Mouse (Mus musculus) gastrocnemius, postnatal 10 days (tissue): ENCODE results near the gene Rab19. TPM values are rescaled to one million over a fixed set of nuclear protein-coding genes. Genes with fewer than 3 reads are reported as not detected.
A peak's percentile ranks its signal among the peaks of the same experiment; 100 is the strongest.
"Not testable (repeated sequence)": the region's sequence is repeated elsewhere in the genome, so short reads cannot be mapped to it uniquely, and the experiment has no call there.

ENCODE experiments used
- DNase-seq: peaks from one replicate; pipeline ENCODE4 v3.0.0; 2021; ENCODE audit warnings: mixed read lengths
- long read RNA-seq, 2 experiments: library from polyadenylated mRNA; stranded (forward); transcript quantifications; one replicate each; pipeline ENCODE4 v2.0.0; 2021
- total RNA-seq, 2 experiments: library from RNA; stranded (reverse); gene quantifications; 2 replicates each; pipeline ENCODE4 v1.2.3; 2021

The Rab19 gene
- total RNA-seq, result under 1 TPM in 1 of 2 experiments, not detected in 1; 0.16 TPM
- long read RNA-seq, experiment 1, result 0 reads
- long read RNA-seq, experiment 2, result 0 reads

DNA sequence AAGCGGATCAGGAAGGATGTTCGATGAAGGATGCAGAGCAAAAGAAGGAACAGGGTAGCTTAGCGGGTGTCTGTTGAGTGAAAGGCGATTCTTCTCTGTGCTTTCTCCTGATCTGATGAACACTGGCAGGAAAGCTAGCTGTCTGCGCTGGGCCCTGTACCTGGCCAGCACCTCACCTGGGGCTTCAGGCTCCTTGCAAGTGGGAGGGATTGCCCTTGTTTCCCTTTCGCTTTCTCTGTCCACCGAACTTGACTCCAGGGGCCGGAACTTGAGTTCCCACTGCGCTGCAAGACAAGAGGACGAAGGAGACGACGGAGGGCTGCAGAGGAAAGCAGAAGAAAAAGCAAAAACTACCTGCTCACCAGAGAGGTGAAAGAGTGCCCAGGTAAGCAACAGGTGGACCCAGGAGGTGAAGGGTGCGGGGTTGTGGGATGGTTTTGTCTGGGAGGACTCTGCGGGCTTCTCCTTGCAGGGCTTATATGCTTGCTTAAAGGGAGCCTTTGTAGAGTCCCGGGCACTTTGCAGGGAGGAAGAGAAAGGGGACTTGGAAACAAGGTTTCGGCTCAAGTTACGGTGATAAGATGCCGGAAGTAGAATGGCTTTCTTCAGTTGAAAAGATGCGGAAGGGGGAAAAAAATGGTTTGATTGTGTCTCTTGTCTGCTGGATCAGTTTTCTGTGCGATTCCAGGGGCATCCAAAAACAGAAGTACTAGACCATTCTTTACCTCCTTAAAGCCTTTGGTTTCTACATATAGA is at the start of gene Rab19:
Gene Rab19 (plus strand): TSS at position 51 of the 756 bp plus-strand sequence.
- DNase-seq, result no peak

DNA sequence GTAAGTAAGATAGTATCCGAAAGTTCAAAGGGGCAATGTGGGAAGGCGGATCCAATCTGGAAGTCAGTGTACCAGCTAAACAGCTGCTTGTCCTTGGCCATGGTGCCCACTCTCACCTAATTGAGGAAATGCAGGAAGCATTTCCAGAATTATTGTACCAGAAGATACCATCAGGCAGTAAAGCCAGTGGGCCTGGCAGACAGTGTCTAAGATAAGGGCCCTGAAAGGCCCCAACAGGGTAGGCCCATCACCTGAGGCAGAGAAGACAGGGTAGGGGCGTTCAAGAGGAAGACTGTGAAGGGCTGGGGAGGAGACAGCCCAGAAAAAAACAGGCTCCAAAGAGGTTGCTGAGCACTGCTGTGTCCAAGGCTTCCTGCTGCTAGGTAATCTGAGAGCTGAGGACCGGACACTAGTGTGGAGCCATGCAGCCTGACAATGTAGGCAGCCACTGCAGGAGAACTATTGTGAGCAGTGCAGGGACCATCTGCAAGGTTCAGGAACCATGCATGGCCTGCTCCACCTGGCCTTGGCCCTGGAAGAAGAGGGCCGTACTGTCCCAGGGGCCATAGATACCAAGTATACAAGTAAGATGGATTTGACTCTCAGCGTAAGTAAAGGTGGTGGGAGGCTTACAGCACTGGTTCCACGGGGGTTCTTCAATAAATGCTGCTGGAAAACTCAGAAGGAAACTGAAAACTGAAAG is 48.8 kb upstream of the Rab19 start:
- DNase-seq, result no peak

DNA sequence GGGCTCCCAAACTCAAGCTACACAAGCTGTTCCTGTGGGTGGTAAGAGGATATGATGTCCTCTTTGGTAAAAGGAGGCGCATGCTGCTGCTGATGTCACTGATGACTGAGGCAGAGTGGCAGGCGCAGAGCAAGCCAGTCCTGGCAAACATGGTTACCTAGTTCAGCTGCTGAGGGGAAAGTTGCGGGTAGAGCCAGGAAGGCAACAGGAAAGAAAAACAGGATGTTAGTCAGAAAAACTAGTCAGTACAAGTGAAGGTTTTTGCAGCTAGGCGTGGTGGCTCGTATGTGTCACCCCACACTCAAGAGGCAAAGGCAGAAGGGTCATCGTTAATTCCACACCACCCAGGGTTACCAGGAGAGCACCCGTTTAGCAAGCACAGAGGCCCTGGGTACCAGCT is 46.8 kb upstream of the Rab19 start:
- no peak for DNase-seq

DNA sequence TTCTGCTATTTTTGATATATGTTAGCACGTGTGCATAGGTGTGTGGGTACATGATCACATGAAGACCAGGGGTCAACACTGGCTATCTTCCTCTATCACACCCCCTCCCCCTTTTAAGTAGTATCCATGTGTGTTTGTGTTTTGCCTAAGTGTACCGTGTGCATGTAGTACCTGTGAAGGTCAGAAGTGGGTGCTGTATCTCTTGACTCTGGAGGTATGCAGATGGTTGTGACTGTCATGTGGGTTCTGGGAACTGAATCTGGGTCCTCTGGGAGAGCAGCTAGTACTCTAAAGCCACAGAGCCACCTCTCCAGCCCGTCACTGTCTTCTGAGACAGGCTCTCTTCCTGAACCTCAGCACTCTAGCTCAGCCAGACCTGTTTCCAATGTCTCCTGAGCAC is 46.1 kb upstream of the Rab19 start:
- DNase-seq, result no peak

DNA sequence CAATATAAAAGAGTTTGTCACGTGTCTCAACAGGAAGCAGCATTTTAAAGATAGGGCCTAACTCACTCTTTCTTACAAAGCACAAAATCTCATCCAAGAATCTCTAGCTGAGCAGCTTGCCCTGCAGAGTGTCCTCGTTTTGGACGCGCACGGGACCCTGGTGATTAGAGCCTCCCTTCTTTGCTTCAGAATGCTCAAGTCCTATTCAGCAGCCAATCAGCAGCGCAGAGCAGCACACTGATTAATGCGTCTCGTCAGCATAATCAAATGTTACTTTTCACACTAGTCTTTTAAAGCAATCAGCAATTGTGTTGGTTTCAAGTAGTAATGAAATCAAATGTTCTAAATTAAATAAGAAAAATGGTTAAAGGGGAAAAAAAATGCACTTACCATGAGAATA is 42.6 kb upstream of the Rab19 start:
- DNase-seq, result no peak

DNA sequence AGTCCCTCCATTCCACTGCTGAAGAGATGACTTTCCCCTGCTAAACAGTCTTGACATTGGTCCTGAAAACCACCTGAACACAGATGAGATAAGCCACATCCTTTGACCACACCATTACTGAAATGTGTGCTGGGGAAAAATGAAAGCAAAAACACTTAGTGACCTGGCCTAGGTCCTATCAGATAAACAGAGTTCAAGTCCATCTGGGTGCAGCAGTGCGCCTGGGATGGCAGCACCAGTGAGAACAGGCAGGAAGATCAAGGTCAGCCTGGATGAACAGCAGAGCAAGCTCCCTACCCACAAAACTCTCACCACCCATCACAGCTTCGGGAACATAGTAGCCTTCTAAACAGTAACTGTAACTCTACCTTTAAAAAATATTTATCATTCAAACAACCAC is 39.2 kb upstream of the Rab19 start:
- no peak for DNase-seq

DNA sequence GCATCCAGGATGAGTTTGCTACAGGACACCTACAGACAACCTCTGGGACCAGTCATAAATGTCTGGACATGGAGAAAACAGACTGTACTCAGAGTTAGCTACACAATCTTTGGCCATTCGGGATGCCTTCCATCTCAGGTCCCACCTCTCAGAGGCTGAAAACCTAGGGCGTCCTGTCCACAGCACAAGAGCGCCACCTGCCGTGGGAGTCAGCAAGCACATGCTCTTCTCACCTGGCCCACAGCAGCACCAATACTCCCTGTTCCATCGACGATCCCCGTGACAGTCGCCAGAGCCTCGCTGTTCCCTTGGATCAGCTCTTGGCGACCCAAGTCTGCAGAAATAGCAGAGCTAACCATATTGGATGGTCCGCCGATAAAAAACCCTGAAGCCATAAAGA is 37.0 kb upstream of the Rab19 start:
- DNase-seq, result peak; percentile 83

DNA sequence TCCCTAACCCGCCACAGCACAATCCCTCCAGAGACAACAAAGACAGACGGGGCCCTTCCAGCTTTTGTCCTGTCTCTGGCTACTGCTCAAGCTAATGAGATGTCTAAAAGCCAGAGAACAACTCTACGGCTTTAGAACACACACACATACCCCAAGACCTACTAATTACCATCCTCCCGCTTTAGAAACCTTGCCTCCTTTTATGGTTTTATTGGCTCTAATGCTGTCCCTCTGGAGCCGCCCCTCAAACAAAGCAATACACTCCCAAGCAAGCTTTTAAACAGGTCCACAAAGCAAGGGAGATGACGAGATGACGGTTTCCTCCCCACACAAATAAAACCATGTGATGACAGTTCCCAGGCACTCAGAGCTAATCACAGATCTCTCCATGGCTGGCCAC is 35.5 kb upstream of the Rab19 start:
- no peak for DNase-seq

DNA sequence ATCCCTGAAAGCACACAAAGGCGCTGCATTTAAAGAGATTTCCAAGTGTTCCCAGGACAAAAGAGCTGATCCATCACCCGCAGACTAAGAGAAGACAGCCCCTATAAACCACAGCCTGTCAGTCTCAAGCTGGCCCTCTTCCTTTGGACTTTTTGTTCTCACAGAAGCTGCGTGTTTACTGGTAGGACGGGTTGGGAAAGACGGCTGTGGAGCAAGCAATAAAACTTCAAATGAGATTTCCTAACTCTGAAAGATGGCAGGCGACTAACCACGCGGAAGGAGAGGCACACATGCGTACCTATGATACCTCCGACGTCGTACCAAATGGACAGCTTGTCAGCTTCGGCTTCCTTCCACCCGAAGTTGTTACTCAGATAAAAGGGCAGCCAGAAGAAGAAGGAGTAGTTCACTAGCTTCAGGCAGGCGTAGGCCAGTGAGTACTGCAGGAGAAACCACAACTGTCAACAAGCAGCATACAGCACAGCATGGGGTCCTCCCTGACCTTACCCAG is 33.9 kb upstream of the Rab19 start:
- DNase-seq, result no peak

DNA sequence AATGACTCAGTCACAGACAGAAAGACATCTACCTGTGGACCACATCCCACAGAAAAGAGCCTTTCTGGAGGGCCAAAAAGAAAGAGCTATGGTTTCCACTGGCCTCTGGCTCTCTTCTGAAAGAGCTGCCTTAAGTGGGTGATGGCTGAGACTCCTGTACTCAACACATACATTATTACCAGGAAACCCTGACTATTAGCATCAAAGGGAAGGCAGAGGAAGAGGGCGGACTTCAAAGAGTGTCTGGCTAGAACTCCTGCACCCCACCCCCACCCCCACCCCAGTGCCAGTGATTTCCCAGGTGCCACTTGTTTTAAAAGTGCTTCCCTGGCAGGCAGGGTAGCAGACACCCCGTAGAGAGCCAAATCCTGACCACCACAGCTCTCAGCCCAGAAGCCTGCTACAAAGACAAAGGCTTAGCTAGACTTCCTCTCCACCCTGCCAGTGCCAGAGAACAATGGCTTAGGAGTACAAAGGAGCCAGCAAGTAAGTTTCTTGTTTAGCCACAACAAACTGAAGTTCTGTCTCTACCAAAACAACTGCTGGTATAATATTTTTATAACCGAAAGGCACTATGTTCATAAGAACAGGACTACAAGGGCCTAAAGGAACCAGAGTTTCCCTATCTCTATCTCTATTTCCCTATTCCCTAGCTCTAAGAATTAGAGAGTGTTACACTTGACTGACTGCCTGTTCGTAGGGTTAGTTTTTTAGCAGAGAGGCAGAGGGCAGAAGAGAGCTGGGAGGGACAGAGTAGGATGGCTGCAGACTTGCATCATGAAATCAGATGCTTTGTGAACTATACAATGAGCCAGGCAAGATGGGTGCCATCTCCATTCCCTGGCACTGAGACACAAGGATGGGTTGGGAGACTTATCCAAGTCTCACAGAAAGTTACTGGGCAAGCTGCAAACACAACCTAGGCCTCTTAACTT is 32.8 kb upstream of the Rab19 start:
- no peak for DNase-seq

DNA sequence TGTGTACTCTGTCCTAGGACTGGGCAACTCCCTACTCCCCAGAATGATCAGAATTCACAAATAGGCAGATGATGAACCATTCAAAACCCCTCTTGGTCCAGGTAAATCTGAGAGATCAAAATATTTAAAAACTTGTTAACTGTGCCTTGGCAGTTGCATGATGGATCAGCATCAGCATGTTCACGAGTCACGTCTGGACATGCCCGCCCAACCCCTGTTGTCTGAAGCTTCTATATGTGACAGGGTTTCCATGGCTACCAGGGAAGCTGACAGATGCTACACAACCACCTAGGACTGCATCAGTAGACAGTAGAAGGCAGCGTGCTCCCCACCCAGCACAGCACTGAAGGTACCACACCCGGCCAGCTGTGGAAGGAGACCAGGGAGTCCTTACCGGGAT is 32.0 kb upstream of the Rab19 start:
- DNase-seq, result no peak

DNA sequence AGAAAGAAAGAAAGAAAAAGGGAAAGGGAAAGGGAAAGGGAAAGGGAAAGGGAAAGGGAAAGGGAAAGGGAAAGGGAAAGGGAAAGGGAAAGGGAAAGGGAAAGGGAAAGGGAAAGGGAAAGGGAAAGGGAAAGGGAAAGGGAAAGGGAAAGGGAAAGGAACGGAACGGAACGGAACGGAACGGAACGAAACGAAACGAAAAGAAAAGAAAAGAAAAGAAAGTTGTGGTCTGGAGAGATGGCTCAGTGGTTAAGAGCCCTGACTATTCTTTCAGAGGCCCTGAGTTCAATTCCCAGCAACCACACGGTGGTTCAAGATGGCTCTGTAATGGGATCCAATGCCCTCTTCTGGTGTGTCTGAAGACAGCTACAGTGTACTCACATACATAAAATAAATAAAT is 21.8 kb upstream of the Rab19 start:
- DNase-seq, result not testable (repeated sequence)

DNA sequence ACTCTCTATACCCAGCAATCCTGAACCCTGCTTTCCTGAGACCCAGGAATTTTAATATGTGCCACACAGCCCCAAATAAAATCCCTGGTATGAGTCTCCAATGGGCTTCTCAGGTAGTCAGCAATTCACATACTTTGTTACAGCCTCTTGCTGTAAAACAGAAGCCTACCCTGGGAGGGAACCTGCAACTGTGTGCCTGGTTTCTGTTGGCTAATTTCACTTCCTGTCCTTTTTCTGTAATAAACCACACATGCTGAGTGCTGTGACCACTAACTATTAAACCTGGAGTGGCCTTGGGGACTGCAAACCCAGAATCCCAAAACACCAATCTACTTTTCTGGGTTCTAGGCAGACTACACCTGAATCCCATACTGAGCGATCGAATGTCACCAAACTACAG is 18.3 kb upstream of the Rab19 start:
- DNase-seq, result no peak

DNA sequence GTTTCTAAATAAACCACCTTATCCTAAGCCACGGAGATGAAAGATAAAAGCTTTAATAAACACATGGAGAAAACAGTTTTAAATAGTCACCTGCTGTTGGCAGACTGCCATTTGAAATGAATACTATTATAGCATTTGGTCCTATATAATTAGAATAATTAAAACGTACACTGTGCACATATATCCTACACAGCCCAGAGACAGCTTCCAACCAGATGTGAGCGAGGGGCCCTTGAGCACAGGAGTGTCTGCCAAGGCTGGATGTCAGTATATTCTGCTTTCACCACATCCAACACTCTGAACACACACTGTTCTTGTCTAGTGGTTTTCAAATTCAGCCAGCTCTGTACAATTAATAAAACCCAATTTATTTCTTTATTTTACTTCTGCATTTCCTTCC is 11.3 kb upstream of the Rab19 start:
- no peak for DNase-seq

DNA sequence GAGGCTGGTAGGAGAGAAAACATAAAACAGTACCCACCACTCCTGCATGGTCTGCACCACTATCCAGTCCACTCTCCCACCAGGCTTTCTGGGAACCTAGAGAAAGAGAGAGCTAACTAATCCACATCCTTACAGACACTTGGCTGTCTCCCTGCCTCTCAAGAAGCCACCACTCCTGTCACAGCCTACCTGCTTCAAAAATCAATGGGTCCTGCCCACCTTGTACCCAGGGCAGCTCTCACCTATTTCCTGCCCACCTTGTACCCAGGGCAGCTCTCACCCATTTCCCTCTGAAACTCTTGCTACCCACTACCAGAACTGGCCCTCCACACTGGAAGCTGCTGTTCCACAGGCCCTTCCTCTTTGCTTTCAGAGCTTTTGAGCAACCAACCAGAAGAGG is 8.9 kb upstream of the Rab19 start:
- no peak for DNase-seq

DNA sequence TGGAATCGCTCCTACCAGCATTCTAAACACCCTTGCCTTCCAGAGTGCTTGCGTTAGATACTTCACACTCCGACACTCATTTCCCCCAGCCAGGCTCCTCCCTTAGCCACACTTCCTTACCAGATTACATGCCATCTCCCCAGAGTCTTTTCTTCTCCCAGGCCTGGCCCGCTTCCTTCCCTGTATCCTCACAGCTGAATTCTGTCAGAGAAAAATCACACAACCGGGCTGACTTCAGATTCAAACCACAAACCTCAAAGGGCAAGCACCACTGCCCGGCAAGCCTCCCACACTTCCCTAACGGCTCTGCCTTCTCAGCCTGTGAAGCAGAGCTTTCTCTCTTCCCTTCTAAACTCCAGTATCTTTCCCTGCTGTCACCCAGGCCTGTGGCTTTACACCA is 8.2 kb upstream of the Rab19 start:
- DNase-seq, result peak; percentile 9

DNA sequence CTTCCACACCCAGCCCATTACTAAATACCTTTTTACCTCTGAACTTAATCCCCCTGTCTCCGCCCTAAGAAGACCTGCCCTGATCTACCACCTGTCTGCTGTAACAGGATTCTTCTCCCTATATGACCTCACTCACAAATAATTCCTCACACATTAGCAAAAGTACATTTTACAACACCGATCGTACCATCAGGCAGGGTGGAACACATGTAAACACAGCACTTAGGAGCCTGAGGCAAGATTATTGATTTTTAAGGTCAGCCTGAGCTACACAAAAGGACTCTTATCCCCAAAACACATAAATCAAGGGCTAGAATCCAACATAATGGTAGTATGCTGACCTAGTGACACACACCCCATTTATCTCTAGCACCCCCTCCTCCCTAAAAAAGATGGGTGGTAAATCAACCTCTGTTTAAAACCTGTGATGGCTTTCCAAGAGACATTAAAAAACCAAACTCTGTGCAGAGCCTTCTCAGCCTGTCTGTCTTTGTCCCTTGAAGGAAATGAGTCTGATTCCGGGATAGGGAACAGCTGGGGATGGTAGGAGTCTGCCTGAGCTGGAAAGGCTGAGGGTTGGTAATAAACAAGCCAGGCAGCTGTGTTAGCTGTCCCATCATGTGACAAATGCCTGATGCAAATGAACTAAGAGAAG is 7.5 kb upstream of the Rab19 start:
- no peak for DNase-seq

DNA sequence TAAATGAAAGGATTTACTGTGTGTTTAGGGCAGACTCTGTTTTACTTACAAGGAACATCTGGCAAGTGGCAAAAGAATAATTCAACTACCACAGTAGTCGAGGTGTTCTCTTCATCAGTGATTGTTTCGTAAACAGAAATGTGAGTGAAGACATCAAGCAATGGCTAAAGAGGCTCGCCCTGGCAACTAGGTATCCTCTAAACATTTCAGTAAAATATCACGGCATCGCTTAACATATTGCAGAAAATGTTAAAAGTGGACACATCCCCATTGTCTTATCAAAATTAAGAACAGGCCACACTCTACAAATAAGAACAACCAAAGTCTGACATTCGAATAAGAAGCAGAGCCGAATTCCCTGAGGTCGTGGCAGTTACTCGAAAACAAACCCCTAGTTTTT is 4.2 kb upstream of the Rab19 start:
- DNase-seq, result no peak

DNA sequence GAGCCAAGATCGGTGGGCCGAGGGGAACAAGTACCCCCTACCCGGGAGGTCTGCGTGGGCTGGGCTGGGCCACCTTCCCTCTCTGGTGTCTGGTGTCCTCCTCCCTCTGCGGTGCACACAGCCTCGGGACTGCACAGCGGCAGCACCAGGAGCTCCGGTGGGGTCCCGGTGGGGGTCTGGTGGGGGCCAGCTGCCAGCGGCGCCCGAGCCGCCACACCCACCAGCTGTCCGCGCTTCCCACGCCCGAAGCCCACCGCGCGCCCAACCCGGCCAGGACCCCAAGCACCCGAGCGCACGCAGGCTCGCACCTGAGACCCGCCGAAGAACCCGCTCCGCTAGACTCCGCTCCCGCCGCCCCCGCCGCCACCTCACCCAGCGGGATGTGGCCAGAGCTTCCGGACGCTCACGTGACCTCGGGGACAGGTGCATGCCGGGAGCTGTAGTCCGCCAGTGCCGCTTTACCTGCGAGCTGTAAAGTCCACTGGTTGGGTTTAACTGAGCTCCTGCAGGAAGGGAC is 3.6 kb upstream of the Rab19 start, which contains the start of gene Slc37a3:
Gene Slc37a3 (minus strand): TSS at position 365 of the 517 bp plus-strand sequence.
- peak; percentile 85 for DNase-seq

DNA sequence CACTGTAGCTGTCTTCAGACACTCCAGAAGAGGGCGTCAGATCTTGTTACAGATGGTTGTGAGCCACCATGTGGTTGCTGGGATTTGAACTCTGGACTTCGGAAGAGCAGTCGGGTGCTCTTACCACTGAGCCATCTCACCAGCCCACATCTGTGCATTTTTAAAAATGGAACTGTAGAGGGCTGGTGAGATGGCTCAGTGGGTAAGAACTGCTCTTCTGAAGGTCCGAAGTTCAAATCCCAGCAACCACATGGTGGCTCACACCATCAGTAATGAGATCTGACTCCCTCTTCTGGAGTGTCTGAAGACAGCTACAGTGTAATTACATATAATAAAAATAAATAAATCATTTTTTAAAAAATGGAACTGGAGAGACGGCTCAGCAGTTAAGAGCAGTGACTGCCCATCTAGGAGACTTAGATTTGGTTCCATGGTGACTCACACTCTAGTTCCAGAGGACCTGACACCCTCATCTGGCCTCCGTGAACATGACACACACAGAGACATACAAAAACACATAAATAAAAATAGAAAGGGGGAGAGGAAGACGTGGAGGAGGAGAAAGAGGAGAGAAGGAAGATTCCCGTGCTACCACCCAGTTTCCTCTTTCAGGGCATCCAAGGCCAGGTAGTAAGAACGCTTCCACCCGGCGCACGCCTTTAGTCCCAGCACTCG is 2.7 kb upstream of the Rab19 start:
- not testable (repeated sequence) for DNase-seq

DNA sequence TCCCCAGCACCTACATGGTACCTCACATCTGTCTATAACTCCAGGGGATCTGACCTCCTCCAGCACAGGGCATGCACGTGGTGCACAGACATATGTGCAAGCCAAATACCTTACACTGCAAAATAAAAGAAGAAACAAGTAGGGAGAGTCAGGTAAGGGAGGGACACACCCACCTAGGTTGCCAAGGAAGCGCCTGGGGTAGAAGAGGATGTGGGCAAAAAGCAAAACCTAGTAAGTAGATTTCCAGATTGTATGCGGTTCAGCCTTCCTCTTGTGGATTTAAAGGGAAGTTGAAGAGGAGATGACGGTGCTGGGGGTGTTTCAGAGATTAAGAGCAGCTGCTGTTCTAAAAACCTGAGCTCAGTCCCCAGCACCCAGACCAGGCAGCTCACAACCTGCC is 1.8 kb upstream of the Rab19 start:
- no peak for DNase-seq
